Mouse (Mus musculus): ENCODE measurements around the gene Katnb1. TPM values are rescaled to one million over a fixed set of nuclear protein-coding genes. Genes with fewer than 3 reads are reported as not detected.
A peak's percentile ranks its signal among the peaks of the same experiment; 100 is the strongest.

The Katnb1 gene
- total RNA-seq, 1 experiment from 2014 or later: 12.6 TPM

DNA sequence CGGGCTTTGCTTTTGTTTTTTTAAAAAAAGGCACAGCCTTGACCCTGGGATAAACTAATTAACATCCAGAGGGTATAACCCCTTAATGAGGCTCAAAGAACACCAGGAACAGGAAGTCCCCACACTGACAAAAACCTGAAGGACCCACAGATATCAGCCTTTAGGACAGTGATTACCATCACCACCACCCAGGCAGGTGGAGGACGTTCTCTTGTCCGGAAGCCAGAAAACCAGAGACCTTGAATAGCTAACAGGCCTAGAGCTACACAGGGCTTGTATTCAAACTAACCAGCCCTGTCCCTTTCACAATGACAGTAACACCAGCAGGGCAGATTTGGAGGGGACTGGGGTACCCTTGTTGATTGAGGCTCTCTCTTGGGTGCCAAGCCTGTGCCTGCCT is 55.2 kb downstream of the Katnb1 start:
- no peak for ATAC-seq (replicated peaks; ENCODE audit: insufficient number of reproducible peaks, low FRiP score, low TSS enrichment, poor library complexity, severe bottlenecking)

DNA sequence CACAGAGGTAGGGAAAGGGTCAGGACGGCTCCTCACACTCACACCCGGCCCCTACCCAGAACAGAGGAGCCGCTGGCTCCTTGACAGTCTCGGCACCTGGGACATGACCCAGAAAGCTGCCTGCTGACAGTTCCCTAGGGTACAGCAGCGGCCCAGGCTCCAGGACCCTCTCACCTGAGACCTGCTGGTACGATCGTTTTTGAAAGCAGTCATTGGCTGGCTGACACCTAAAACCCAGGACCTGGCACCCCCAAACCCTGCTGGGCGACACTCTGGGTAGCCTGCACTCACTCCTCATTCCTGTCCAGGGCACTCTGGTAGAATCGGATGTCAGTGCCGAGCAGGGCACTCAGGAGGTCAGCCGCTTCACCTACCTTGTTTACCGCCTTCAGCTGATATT is 56.2 kb downstream of the Katnb1 start:
- no peak for ATAC-seq (replicated peaks; ENCODE audit: insufficient number of reproducible peaks, low FRiP score, low TSS enrichment, poor library complexity, severe bottlenecking)

DNA sequence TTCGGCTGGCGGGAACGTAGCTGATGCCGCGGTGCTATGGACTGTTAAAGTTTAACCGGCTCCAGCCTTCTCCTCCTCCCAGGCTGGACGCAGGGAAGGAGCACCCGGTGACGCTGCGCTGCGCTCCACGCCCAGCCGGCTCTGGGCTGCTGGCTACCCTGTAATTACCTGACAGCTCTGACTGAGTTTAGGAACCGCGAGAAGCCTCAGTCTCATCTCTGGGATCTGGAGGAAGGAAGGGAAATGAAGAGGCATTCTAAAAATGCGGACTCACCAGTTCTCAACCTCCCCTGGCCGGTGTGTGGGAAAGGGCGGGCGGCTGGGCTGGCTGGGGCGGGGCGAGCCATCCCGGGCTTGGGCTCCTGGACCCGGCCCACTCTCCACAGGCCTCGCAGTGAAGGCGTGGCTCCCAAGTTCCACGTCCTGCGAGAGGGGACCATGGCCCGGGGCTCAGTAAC is 56.7 kb downstream of the Katnb1 start:
- ATAC-seq (replicated peaks; ENCODE audit: insufficient number of reproducible peaks, low FRiP score, low TSS enrichment, poor library complexity, severe bottlenecking): no peak

DNA sequence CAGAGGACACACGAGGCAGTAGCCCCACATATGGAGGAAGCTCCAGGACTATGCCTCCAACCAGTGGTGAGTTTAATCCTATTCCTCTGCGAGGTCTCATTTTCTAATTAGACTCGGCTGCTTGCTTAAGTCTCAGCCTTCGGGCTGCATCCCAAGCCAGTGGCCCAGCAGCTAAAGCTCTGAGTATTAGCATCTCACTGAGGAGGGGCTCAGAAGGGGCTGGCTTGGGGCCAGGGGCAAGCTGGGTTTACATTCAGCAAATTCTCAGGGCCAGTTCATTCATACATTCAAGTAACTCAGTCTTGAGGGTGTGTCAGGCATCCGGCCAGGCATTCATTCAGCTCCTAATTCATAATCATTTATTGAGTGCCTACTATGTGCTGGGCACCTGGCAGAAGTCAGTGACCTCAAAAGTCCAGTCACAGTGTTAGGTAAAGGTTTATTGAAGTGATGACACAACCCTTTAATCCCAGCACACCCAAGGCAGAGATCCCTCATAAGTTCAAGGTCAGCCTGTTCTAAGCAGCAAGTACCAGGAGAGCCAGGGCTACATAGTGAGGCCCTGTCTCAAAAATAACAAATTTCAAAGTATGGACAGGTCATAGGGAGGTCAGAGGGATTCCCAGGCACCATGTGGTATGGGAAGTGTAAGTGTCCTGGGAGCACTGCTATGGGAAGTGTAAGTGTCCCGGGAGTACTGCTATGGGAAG is 57.5 kb downstream of the Katnb1 start:
- ATAC-seq (replicated peaks; ENCODE audit: insufficient number of reproducible peaks, low FRiP score, low TSS enrichment, poor library complexity, severe bottlenecking): no peak

DNA sequence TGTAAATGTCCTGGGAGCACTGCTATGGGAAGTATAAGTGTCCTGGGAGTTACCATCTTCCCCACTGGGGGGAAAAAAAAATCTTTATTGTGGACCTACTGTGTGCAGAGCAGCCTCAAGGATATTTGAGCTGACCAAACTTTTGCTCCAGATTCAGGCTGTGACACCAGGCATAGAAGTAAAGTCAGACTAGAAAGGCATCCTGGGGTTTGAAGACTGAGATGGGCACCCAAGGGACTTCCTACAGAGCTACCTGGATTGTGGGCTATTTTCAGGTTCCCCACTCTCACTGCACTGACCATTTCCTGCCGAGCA is 58.0 kb downstream of the Katnb1 start:
- no peak for ATAC-seq (replicated peaks; ENCODE audit: insufficient number of reproducible peaks, low FRiP score, low TSS enrichment, poor library complexity, severe bottlenecking)

DNA sequence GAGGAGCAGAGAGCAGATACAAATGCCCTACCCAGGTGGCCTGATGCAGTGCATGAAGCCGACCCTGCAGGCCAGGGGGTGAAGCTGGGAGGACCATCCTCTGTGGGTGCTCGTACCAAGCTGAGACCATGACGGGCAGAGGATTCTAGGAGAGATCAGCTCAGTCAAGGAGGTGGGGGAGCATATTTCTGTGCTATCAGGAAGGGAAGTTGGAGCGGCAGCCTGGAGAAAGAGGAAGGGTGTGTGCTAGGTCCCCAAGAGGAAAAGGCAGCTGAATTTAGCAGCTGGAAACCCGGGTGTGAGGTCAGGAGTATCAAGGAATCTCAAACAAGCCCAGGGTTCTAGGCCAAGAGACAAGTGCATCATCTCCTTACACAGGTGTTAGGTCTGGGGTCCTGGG is 59.6 kb downstream of the Katnb1 start:
- ATAC-seq (replicated peaks; ENCODE audit: insufficient number of reproducible peaks, low FRiP score, low TSS enrichment, poor library complexity, severe bottlenecking): 0 out of 2 replicates have a peak, but pooled peaks have one; percentile 11

DNA sequence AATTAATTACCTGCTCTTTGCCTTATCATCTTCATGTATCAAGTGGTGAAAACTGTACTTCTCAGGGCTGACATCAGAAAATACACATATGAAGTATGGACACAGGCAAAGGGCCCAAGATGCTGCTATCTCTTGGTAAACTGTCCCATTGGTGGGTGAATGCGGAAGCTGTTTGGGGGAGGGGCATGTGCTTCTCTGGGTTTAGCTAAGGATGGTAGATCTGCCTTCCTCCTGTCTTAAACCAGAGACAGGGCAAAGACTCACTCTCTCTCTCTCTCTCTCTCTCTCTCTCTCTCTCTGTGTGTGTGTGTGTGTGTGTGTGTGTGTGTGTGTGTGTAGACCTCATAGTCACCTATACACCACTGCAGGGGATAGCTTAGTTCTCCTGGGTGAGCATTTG is 60.0 kb downstream of the Katnb1 start:
- ATAC-seq (replicated peaks; ENCODE audit: insufficient number of reproducible peaks, low FRiP score, low TSS enrichment, poor library complexity, severe bottlenecking): no peak

DNA sequence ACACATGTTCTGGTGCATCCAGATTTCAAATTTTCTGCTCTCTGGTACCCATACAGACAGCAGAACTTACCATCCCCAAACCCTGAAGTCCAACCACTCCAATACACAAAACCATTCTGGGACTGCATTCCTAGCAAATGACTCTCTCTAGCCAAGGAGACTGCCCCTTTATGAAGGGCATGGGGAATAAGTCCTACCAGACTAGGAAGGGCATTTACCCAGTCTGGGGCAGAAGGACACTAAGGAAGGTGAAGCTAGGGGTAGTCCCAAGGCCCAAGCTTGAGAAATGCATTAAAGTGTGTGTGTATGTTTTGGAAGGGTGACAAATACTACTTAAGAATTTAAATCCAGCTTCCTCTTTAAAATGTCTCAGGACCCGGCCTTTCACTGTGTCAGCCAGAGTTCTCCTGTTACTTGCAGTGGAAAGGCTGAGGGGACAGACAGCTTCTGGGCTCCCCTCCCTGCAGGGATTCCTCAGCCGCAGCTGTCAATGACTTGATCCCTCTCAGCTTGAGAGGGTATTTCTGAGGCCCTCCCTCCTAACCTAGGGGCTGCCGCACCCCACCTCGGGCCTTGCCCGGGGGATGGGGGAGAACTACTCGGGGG is 60.6 kb downstream of the Katnb1 start:
- ATAC-seq (replicated peaks; ENCODE audit: insufficient number of reproducible peaks, low FRiP score, low TSS enrichment, poor library complexity, severe bottlenecking): no peak

DNA sequence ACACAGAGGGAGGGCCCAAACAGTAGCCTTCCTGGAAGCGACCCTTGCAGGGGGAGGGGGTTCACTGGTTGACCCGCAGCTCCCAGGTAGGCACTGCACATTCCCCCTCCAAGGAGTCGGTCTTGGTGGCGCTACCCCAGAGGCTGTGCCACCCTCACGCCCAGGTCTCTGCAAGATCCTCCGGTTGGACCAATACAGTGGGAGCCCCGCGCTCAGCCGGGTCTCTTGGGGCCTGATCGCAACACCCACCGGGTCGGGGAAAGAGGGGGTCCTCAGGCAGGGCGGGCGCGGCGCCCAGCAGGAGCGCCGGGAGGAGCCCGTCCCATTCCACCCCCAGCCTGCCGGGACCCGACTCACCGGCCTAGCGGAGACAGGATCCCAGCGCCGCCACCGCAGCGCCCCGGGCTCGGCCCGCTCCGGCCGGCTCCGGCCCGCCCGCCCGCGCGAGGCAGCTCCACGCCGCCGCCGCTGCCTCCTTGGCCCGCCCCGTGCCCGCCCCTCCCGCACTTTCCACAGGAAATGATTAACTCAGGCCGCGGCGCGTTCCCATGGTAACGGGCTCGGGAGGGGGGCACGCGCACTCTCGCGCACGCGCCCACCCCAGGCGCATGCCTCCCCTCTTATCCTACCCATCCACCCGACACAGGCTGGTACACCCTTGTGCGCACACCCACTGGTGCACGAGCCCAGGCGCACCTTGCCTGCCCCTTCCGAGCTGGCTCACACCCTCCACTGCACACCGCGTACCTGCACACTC is 61.3 kb downstream of the Katnb1 start:
- ATAC-seq (replicated peaks; ENCODE audit: insufficient number of reproducible peaks, low FRiP score, low TSS enrichment, poor library complexity, severe bottlenecking): no peak; the same call in 1 of the 2 replicates

DNA sequence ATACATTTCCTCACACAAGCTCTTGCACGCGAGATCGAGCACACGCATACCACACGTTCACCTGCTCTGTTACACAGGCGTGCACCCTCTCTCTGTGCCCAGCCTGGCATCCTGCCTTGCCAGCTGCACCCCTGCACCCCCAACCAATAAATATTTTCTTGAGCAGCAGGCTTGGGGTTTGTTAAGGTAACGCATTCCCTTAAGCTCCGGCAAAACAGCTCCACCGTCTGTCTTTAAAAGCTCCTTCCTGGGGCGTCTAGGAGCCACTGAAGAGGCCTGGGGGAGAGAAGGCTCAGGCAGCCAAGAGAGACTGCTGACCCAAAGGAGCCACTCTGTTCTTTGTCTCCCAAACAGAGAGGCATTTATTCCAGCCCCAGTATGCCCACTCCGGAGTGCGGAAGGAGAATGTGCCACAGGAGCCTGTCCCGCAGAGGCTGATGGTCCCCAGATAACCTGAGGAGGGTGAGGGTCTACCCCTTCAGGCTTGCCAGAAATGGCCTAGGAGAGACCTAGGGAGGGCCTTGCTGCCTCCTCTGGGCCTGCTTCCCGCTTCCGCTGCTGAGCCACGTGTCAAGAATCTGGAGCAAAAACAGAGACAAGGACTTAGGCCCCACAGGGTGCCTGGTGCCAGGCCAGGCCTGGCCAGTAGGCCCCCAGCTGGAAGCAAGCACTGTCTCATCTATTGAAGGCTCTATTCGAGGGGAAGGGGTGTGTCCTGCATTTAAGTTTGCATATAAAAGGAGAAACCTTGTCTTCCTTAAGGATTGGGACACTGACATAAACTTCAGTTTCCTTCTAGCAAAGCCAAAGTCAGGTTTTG is 62.2 kb downstream of the Katnb1 start:
- ATAC-seq (replicated peaks; ENCODE audit: insufficient number of reproducible peaks, low FRiP score, low TSS enrichment, poor library complexity, severe bottlenecking): no peak

DNA sequence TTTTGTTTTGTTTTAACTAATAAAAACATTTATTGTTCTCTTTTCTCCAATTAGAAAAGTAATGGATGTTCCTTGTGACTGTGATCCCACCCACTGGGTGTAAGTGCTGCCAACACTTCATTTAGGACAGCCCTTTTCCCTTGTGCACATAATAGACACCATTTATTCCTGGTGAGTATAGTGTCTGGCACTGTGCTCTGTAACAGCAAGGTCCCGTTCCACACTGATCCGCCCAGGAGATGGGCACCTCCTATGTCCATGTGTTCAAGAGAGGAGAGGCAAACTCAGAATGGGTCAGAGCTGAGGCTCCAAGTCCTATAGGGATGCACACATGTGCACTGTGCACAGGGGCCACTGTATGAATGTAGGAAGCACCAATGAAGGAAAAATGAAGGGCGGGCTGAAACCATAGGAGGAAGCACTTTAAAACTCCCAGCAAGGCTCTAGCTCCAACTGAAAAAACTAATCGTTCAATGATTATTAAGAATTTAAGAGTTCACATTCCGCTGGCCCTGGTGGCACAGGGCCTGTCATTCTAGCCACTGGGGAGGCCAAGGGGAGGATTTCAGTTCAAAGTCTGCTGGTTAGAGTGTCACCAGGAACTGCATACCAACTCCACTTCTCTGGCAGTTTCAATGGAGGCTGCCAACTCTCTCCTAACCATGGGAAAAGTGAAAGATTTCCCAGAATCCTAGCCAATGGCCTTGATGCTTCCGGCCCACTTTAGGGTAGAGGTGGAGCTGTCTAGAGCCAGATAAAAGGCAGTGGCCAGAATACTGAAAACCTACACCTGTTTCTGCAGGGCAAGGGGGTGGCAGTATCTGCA is 63.0 kb downstream of the Katnb1 start:
- no peak for ATAC-seq (replicated peaks; ENCODE audit: insufficient number of reproducible peaks, low FRiP score, low TSS enrichment, poor library complexity, severe bottlenecking)

DNA sequence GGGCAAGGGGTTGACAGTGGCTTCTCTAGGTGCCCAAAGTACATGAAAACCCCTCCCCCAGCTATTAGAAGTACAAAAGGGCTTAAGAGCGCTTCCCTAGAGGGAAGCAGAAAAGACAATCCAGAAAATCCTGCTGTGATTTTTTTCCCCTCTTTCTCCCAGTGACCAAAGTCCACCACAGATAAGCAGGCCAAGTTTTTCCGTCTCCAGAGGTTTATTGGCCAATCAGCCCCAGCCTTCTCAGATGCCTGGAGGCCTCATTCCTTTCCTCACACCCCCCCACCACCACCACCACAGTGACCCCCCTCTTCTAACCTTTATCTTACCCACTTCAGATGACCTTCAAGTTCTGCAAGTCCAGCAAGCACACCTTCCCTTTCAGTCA is 63.6 kb downstream of the Katnb1 start:
- no peak for ATAC-seq (replicated peaks; ENCODE audit: insufficient number of reproducible peaks, low FRiP score, low TSS enrichment, poor library complexity, severe bottlenecking)

DNA sequence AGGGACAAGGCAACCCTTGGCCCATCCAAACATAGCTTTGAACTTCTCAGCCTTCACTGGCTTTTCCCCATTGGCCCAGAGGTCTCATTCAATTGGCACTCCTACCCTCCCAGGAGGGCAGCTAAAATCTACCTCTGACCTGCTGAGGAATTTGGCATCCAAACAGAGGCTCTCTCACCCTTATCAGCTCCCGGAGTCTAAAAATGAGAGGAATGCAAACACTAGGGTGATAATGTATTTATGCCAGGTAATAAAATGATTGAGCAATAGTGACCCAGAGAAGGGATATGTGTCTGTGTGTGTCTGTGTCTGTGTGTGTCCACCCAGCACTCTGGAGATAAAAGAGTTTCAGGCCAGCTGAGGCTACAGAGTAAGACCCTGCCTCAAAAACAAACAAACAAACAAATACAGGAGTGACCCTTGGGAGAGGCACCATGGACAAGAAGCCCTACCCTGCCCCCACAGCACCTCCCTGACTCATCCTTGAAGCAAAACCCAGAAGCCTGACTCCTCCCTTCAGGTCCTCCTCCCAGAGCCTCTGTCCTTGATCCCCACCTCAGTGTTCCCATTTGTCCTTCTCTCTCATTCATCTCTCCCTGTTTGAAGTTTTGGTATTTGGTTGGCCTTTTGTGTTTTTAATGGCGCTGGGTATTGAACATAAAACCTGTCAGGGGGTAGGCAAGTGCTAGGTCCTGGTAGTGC is 65.2 kb downstream of the Katnb1 start:
- no peak for ATAC-seq (replicated peaks; ENCODE audit: insufficient number of reproducible peaks, low FRiP score, low TSS enrichment, poor library complexity, severe bottlenecking)

DNA sequence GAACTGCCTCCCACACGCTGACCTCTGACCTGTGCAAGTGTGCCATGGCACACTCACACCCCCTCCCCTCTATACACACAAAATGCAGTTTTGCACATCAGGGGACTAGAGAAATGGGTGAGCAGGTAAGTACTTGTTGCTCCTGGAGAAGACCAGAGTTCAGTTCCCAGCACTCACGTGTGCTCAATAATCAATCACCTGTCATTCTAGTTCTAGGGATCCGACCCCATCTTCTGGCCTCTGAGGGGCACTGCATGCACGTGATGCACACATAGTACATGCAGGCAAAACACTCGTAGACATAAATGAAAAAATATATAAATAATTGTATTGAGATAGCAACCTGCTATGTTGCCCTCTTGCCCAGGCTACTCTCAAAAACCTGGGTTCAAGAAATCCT is 65.9 kb downstream of the Katnb1 start:
- ATAC-seq (replicated peaks; ENCODE audit: insufficient number of reproducible peaks, low FRiP score, low TSS enrichment, poor library complexity, severe bottlenecking): no peak

DNA sequence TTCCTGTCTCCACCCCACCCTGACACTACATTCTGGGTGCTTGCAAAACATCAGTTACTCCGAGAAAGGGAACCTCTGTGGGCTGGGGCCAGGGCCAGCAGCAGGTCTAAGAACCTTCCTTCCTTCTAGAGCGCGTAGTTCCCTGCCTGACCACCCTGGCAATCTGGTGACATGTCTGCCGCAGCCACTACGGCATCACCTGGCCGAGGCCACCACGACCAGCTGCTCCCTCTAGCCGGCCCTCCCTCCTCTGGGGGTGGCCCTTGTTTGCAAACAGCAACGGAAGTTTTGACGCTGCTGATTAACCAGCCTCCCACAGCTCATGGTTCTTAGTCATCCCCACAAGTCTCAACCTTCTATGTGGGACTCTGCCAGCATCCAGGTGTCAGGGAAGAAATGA is 68.4 kb downstream of the Katnb1 start:
- no peak for ATAC-seq (replicated peaks; ENCODE audit: insufficient number of reproducible peaks, low FRiP score, low TSS enrichment, poor library complexity, severe bottlenecking)

DNA sequence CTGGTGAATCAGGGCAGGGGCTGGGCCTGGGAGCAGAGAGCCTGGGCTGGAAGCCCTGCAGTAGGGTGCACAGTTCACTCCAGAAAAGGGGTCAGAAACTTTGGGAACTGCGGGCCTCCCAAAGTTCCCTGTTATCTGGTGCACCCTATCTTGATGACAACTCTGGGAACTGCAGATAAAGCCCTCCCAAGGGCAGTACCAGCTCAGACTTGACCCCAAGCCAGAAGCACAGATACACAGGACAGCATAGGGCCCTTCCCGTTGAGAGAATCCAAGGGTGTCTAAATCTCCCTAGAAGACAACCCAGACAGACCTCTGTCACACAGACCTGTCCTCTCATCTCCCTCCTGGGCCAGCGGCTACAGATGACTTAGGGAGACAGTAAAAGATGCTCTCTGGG is 69.6 kb downstream of the Katnb1 start:
- no peak for ATAC-seq (replicated peaks; ENCODE audit: insufficient number of reproducible peaks, low FRiP score, low TSS enrichment, poor library complexity, severe bottlenecking)

Measured in monocyte, adult 5-6 weeks (primary cell).